Mouse (Mus musculus) C2C12 (cell line): Measurements from ENCODE around the gene Anpep.

Experiments
- CEBPB ChIP-seq: IDR thresholded peaks from one replicate; pipeline ENCODE4 v1.6.1; 2011; ENCODE audit warnings: low read depth, mild to moderate bottlenecking, control low read depth, moderate library complexity
- CTCF ChIP-seq: IDR thresholded peaks from one replicate; pipeline ENCODE4 v1.5.1; 2011; ENCODE audit not compliant: control insufficient read depth, insufficient read depth, insufficient read length
- MAX ChIP-seq: IDR thresholded peaks from one replicate; pipeline ENCODE4 v1.6.1; 2011; ENCODE audit warnings: mild to moderate bottlenecking, control low read depth

- TF ChIP-seq CTCF: no peak
- TF ChIP-seq CEBPB: no peak
- TF ChIP-seq MAX: no peak
Observed at GRCm38 (mm10) chr7:79900753-79901152, 39.9 kb upstream of the Anpep start.
